Mouse (Mus musculus): ENCODE measurements around the gene Man2a2.

DNA sequence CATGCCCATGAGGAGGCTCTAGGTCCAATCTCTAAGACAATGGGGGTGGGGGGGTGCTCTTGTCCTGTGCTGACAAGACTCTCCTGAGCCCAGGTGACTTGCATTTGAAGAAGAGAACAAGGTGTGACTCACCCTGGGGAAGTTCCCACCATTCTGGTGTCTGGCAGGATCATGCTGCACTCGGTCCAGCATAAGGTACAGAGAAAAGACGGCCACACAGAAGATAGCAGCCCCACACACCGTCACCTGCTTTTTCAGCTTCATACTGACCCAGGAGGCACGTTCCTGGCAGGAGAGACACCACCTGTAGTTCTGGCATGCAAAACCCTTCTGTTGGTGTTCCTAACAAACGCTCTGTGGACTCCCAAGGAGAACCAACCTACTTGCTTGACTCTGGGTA, 1.7 kb downstream of the Man2a2 start:
- TF ChIP-seq CTCF (IDR thresholded peaks at IDR 0.05; ENCODE audit: extremely low read depth, insufficient read depth, low read length) (no peak), POLR2A (IDR thresholded peaks at IDR 0.05; ENCODE audit: extremely low read depth, insufficient read depth, low read length) (no peak)

Measured in cortical plate, adult 2 months (tissue).